Mouse (Mus musculus): Measurements from ENCODE around the gene Sdhd. TPM values are rescaled to one million over a fixed set of nuclear protein-coding genes. Genes with fewer than 3 reads are reported as not detected.

The Sdhd gene
- total RNA-seq, 1 experiment from 2014 or later: 106 TPM

- ATAC-seq (replicated peaks; ENCODE audit: insufficient number of reproducible peaks, low FRiP score, low TSS enrichment, poor library complexity, severe bottlenecking): 0 out of 2 replicates have a peak, but pooled peaks have one; percentile 61
Measured at GRCm38 (mm10) chr9:50547859-50548478, 55.6 kb downstream of the Sdhd start.

Other genes with a start within 250 kb of the Sdhd start
- not detected in 3 replicates for gene Plet1, start 109.3 kb downstream of the Sdhd start, total RNA-seq (2017)
- gene Pts, start 75.1 kb downstream of the Sdhd start, total RNA-seq (2017): 81.1 to 126 TPM (median 108 TPM) in 3 replicates
- 8.6 to 26.9 TPM (median 10.2 TPM) in 3 replicates for gene Il18, start 49.0 kb downstream of the Sdhd start, total RNA-seq (2017)
- 1.1 to 1.9 TPM (median 1.5 TPM) in 3 replicates for gene Bco2, start 48.6 kb downstream of the Sdhd start, total RNA-seq (2017)
- gene Tex12, start 42.5 kb downstream of the Sdhd start, total RNA-seq (2017): not detected in 3 replicates
- 95.8 to 107 TPM (median 98.7 TPM) in 3 replicates for gene Timm8b, start 98 bp upstream of the Sdhd start, total RNA-seq (2017)
- gene Pih1d2, start 13.5 kb upstream of the Sdhd start, total RNA-seq (2017): 2.2 TPM in 1 of 3 replicates, not detected in the others
- 22.0 to 44.9 TPM (median 38.8 TPM) in 3 replicates for gene Nkapd1, start 13.7 kb upstream of the Sdhd start, total RNA-seq (2017)
- gene Dlat, start 56.0 kb upstream of the Sdhd start, total RNA-seq (2017): 19.0 to 26.5 TPM (median 26.5 TPM) in 3 replicates
- gene Dixdc1, start 135.7 kb upstream of the Sdhd start, total RNA-seq (2017): 0.39 to 0.57 TPM in 2 of 3 replicates, not detected in the other
- gene 2310030G06Rik, start 142.7 kb upstream of the Sdhd start, total RNA-seq (2017): not detected in 3 replicates
- not detected in 3 replicates for gene Cryab, start 147.5 kb upstream of the Sdhd start, total RNA-seq (2017)
- not detected in 3 replicates for gene Hspb2, start 148.5 kb upstream of the Sdhd start, total RNA-seq (2017)
- 6.5 to 16.5 TPM (median 8.1 TPM) in 3 replicates for gene Fdxacb1, start 164.4 kb upstream of the Sdhd start, total RNA-seq (2017)
- gene Alg9, start 171.2 kb upstream of the Sdhd start, total RNA-seq (2017): 10.3 to 16.5 TPM (median 11.1 TPM) in 3 replicates
- gene 1110032A03Rik, start 171.7 kb upstream of the Sdhd start, total RNA-seq (2017): 13.2 to 26.7 TPM (median 16.7 TPM) in 3 replicates
- 19.3 to 41.0 TPM (median 25.7 TPM) in 3 replicates for gene Ppp2r1b, start 241.5 kb upstream of the Sdhd start, total RNA-seq (2017)